Mouse (Mus musculus) cerebellum, postnatal 36 days (tissue): ENCODE results near the gene Kif3c.

ENCODE experiments used
- DNase-seq, 2 experiments: peaks; one replicate each; pipeline ENCODE4 v3.0.0; 2021 to 2022; ENCODE audit warnings: mixed read lengths in 2 of 2

Kif3c gene

GRCm38 (mm10) chr12:3425375-3426341 lies 60.7 kb downstream of the Kif3c start:
- peak; percentile 30 to 33 for DNase-seq

GRCm38 (mm10) chr12:3426530-3427034 lies 61.6 kb downstream of the Kif3c start, which contains the start of gene Asxl2:
Asxl2 (plus strand) TSS chr12:3426857.
- DNase-seq = peak; percentile 99 to 100

- DNase-seq = peak; percentile 60 to 65
Observed at GRCm38 (mm10) chr12:3427067-3427889, 62.3 kb downstream of the Kif3c start.

GRCm38 (mm10) chr12:3427891-3428775 lies 63.2 kb downstream of the Kif3c start:
- DNase-seq = no peak

- no peak for DNase-seq
Observed at GRCm38 (mm10) chr12:3429681-3430442, 64.9 kb downstream of the Kif3c start.

GRCm38 (mm10) chr12:3430443-3430753 lies 65.5 kb downstream of the Kif3c start:
- no peak for DNase-seq

- no peak for DNase-seq
Observed at GRCm38 (mm10) chr12:3430985-3431384, 66.1 kb downstream of the Kif3c start.

GRCm38 (mm10) chr12:3433736-3434135 lies 68.8 kb downstream of the Kif3c start:
- DNase-seq = no peak

- no peak for DNase-seq
Observed at GRCm38 (mm10) chr12:3436446-3436845, 71.5 kb downstream of the Kif3c start.

GRCm38 (mm10) chr12:3437815-3438214 lies 72.9 kb downstream of the Kif3c start:
- DNase-seq = no peak

GRCm38 (mm10) chr12:3440916-3441315 lies 76.0 kb downstream of the Kif3c start:
- DNase-seq = no peak

- DNase-seq = no peak
Observed at GRCm38 (mm10) chr12:3441361-3441760, 76.4 kb downstream of the Kif3c start.

- no peak for DNase-seq
Observed at GRCm38 (mm10) chr12:3453554-3453953, 88.6 kb downstream of the Kif3c start.
